Mouse (Mus musculus) T-helper 17 cell (primary cell): Measurements from ENCODE around the gene Rab35.

Experiments used
- in situ Hi-C, 2 experiments: fragments of 300-600 bp; cut with MboI, MseI; formaldehyde crosslinking; loops; 1 replicate in 1 of 2; 2 replicates in 1 of 2; pipeline ENCODE4 v1.15.1; 2025; ENCODE audit warnings: high pct_unique_total_duplicates in 2 of 2

Rab35 gene

DNA sequence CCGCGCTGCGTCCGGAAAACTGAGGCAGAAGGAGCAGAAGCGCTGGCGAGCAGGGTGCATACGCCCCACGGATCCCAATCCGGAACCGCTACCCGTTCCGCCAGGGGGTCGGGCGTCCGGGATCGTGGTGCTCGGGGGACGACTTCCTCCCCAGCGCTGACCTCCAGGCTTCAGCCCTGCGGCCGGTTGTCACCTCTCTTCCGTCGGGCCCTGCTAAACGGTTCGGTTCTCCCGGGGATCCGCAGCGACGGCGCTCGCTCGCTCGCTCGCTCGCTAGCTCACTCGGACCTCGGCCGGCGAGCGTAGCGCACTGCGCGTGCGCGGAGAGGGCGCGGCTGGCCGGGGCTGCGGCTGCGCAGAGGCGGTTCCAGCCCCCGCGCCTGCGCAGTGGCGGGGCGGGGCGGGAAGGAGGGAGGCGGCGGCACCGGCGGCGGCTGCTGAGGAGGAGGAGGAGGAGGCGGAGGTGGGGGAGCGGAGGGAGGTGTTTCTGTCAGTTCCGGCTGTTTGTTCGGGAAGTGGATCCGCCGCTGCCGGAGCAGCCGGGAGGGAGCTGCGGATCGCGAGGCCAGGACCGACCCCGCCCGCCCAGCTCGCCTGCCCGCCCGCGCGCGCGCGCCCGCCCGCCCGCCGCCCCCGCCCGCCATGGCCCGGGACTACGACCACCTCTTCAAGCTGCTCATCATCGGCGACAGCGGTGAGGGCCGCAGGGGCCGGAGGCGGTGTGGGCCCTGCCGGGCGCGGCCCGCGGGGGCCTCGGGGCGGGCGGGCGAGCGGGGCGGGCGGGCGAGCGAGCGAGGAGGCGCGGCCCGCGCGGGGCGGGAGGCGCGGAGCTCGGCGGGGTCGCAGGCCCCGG is at the start of gene Rab35:
Gene Rab35, plus strand, starts transcription at position 404 of the 853 bp plus-strand sequence.
- in situ Hi-C loops: no loop called here

DNA sequence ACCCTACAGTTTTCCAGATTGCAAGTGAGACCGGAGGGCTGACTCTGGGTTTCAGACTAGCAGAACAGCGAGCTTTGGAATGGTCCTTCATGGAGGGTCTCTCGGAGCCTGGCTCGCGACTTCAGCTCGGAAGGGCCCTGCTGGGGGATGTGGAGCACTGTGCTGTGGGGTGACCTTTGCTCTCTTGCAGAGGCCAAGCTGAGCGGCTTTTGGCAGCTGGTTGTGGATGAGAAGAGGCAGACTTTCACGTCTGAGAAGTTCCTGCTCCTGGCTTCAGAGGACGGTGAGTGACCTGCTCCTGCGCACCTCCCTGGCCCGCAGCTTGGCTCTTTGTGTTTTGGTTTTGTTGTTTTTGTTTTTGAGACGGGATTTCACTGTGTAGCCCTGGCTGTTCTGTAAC is 46.1 kb upstream of the Rab35 start:
- in situ Hi-C loops: no loop called here

GRCm38 (mm10) chr5:115586166-115586565 is 45.5 kb upstream of the Rab35 start:
- in situ Hi-C loops: no loop called here

- in situ Hi-C loops: no loop called here
Observed at GRCm38 (mm10) chr5:115586780-115587179, 44.9 kb upstream of the Rab35 start.

DNA sequence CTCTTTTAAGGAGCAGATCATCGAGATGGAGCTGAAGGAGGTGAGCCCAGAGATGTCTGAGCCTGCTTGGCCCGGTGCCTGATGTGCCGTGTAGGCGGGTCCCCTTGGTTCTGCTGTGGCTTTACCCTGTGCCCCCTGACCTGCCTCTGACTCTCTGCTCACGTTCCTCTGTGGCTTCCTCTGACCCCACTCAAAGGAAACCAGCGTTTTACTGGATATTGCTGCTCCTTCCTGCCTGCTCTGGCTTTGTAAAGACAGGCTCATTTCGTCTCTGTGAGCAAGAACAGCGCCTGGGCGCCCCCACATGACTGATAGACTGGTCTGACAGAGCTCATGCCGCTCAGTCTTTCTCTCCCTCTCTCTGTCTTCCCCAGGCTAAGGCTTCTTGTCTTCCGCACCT is 40.7 kb upstream of the Rab35 start:
- in situ Hi-C loops: no loop called here

DNA sequence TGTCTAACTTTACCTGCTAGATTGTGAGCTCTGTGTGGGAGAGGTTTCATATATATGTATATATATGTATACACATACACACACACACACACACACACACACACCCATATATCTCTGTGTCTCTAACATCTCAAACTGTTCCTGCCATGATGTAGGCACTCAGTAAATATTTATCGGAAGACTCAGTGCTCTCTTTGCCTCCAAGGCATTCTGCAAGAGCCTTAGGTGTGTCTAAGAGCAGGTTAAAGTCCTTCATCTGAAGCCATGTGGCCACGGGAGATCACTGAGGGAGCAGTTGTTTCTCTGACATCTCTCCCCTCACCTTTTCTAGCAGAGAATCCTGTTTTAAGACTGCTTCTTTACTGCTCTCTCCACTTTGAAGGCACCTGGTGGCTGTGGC is 40.2 kb upstream of the Rab35 start:
- in situ Hi-C loops: no loop called here

- in situ Hi-C loops: no loop called here
Observed at GRCm38 (mm10) chr5:115603561-115603960, 28.1 kb upstream of the Rab35 start.

DNA sequence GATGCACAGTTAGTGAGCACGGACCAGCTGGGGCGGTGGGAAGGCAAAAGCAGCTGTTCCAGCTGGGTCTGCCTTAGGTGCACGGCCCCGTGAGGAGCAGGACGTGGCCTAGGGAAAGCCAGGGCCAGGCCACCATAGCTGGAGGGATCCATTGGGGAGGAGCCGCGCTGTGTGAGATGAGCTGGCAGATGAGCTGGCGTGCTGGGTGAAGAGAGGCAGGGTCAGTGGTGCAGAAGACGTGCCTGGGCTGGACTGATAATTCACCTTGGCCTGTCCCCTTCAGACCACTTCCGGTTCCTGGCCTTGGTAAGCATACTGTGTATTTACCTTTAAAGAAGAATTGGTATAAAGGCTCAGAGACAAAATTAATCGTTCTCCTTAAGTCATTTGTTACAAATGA is 20.1 kb upstream of the Rab35 start:
- in situ Hi-C loops: loop anchor here in 1 of 2 experiments (5.0 to 10.0 kb wide), 2 partner anchors 34 to 1077 kb away; no protein-coding TSS in a partner anchor

DNA sequence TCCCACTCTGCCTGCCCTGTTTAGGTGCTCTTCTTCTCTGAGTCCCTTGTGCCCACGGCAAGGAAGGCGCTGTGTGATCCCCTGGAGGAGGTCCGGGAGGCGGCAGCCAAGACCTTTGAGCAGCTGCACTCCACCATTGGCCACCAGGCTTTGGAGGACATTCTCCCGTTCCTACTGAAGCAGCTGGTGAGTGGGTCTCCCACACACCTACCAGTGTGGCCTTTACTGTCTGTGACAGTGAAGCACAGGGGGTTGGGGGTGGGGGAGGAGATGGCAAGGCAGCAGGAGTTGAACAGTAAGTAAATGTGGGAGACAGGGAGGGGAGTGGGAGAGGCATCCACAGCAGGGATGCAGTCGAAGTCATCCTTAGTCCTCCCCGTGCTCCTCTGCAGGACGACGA is 18.4 kb upstream of the Rab35 start:
- in situ Hi-C loops: loop anchor here in 1 of 2 experiments (5.0 to 10.0 kb wide), 2 partner anchors 36 to 1079 kb away; no protein-coding TSS in a partner anchor

DNA sequence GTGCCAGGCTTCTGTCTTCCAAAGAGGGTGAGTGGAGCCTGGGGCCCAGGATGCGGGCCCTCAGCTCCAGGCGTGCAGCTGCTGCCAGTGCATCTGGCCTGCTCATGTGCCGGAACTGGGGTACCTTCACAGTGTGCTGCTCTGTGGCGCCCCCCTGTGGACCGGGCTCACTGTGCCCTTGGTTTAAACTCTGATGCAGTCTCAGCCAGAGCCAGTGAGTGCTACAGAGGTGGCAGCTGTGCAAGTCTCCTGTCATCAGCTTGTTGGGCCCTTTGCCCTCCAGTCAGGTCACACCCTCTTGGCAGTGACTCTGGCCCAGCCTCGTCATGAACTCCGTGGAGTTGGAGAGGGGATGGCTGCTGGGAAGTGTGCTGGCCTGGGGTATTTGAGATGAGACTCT is 16.8 kb upstream of the Rab35 start:
- in situ Hi-C loops: loop anchor here in 1 of 2 experiments (5.0 to 10.0 kb wide), 2 partner anchors 38 to 1080 kb away; no protein-coding TSS in a partner anchor

DNA sequence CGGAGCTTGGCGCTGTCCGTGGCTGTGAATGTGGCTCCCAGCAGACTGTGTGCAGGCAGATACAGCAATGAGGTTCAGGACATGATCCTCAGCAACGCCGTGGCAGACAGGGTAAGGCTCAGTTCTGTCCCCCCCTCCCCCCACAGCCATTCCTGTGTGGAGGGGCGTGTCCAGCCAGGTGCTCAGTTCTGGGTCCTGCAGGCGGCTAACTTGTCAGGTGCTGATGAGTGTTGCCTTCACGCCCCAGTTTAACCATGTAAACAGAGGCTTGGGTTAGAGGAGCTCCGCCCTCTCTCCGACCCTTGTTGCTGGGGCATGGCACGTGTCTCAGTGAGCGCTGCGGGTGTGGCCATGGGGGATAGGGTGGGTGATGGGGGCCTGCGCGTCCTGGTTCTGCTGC is 12.0 kb upstream of the Rab35 start:
- in situ Hi-C loops: loop anchor here (5.0 to 10.0 kb wide), 3 partner anchors 115 to 1085 kb away; partner anchors contain the start of genes Pxn (in 1 of the 2) and Sppl3 (in 1 of the 2)

- in situ Hi-C loops: loop anchor here (5.0 to 10.0 kb wide), 2 partner anchors 118 to 610 kb away; partner anchors contain the start of genes Pxn (in 1 of the 2) and Sppl3 (in 1 of the 2)
Observed at GRCm38 (mm10) chr5:115622686-115623085, 9.0 kb upstream of the Rab35 start.

- in situ Hi-C loops: loop anchor here (5.0 to 10.0 kb wide), 2 partner anchors 119 to 612 kb away; partner anchors contain the start of genes Pxn (in 1 of the 2) and Sppl3 (in 1 of the 2)
Observed at GRCm38 (mm10) chr5:115623694-115624440, 7.8 kb upstream of the Rab35 start.

- in situ Hi-C loops: loop anchor here in 1 of 2 experiments (10.0 kb wide), 1 partner anchor 122 kb away; the partner anchor contains the start of gene Pxn
Observed at GRCm38 (mm10) chr5:115626237-115626886, 5.3 kb upstream of the Rab35 start.

- in situ Hi-C loops: loop anchor here in 1 of 2 experiments (10.0 kb wide), 1 partner anchor 123 kb away; the partner anchor contains the start of gene Pxn
Observed at GRCm38 (mm10) chr5:115628083-115628482, 3.6 kb upstream of the Rab35 start.

GRCm38 (mm10) chr5:115629672-115630071 is 2.0 kb upstream of the Rab35 start:
- in situ Hi-C loops: loop anchor here in 1 of 2 experiments (10.0 kb wide), 1 partner anchor 125 kb away; the partner anchor contains the start of gene Pxn

DNA sequence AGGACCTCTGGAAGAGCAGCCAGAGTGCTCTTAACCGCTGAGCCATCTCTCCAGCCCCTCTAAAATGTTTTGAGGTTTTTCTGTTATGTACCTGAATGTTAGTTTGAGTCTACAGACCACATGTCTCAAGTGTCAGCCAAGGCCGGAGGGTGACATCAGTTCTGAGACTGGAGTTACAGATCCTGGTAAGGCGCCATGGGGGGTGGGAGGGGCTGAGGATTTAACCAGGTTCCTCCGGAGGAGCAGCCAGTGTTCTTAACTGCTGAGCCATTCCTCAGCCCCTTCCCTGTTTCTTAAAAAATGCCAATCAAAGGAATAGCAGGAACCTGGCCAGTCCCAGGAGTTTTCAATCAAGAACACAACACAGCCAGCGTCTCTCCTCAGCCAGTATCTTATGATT is 1.4 kb upstream of the Rab35 start:
- in situ Hi-C loops: no loop called here

GRCm38 (mm10) chr5:115632358-115632714 is 628 bp downstream of the Rab35 start:
- in situ Hi-C loops: no loop called here

DNA sequence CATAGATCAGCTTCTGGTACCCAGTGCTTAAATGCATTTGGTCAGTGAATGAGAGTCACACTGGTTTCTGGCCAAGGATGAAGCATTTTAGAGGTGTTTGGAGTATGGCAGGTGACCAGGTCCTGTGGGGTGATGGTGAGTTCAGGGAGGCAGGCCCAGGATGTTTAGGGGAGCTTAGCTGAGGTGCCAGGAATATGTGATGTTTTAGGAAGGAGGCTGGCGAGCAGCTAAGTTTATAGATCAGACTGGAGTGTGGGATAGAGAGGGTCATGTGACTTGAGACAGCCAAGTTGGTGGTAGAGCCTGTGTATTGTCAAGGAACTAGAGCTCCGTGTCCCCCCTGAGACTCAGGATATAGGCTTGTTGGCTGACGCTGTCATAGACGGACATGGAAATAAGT is 1.4 kb downstream of the Rab35 start:
- in situ Hi-C loops: no loop called here

DNA sequence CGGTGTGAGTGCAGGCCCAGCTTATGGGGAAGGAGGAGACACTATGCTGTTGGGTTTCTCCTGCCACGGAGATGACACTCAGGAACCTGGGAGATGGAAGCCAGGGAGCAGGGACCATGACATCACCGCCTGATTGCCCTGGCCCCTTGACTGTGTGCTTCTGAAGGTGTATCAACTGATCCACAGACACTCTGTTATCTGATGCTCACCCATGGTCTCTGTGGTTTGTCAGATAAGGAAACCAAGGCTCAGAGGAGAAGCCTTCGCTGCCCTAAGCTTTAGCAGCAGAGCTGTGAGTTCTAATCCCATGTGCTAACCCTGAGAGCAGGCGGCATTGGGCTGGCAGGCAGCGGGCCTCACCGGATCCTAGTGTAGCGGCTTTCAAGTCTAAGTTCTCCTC is 2.3 kb downstream of the Rab35 start:
- in situ Hi-C loops: no loop called here

DNA sequence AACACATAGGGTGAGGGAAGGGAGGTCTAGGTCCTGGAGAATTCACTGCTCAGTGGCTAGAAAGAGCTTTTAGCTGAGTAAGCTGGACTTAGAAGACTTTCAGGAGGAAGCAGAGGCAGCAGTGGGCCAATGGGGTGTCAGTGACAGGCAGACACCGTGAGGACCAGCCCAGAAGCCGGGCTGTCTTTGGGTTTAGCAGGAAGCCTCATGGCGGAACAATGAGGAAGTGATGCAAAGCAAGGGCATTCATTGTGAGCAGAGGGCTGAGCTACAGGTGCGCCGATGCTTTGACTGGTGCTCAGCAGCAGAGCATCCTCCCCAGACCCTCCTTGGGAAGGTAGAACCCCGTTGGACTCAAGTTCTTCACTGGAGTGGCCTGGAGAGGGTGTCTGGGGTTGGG is 3.8 kb downstream of the Rab35 start:
- in situ Hi-C loops: loop anchor here (5.0 kb wide), 3 partner anchors 87 to 207 kb away; partner anchors contain the start of gene Bicdl1 (in 1 of the 2)
